Mouse (Mus musculus): ENCODE results near the gene BC005561. TPM values are rescaled to one million over a fixed set of nuclear protein-coding genes. Genes with fewer than 3 reads are reported as not detected.

The BC005561 gene
- total and polyA plus RNA-seq, 3 experiments = 1.8 to 4.0 (median 2.5) TPM

DNA sequence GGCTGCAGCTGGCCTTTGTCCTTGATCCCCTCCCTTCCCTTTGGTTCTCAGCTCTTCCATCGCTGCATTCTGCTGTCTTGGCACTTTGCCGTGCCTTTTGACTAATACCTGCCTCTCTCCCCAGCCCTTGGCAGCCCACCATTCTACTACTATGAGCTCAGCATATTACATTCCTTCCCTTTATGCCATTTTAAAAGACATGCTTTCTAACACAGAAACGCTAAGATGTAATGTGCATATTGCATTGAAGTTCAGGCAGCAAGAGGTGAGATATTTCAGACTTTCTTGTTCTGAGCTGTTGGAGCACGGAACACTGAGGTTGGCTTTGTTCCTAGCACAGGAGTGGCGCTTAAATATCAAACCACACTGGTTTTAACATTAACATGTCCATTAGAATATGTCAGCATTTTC, 37.2 kb upstream of the BC005561 start:
- Histone ChIP-seq H3K36me3 (replicated peaks in 1 of 2; ENCODE audit: control insufficient read depth in 1 of 2, insufficient read depth in 1 of 2, low read length in 1 of 2) (no peaks in the 10 kb centered on the region), H3K4me2 (ENCODE audit: insufficient read depth, low read depth, poor library complexity, severe bottlenecking) (no peak overlapping the region), H3K27ac (ENCODE audit: insufficient read depth, low read depth) (no peak overlapping the region), H3K9me3 (replicated peaks; ENCODE audit: low read length) (no peaks in the 10 kb centered on the region), H3K79me2 (replicated peaks; ENCODE audit: control insufficient read depth, extremely low read depth, insufficient read depth, poor library complexity, severe bottlenecking) (no peaks in the 10 kb centered on the region), H3K4me3 (replicated peaks in 1 of 3; ENCODE audit: low read depth in 2 of 3, low read length in 2 of 3, poor library complexity in 1 of 3) (no peak overlapping the region), H3K4me1 (ENCODE audit: control insufficient read depth in 1 of 2, insufficient read depth in 2 of 2) (no peaks in the 10 kb centered on the region), H3K9ac (ENCODE audit: insufficient read depth, low read depth) (no peak overlapping the region), H3K27me3 (replicated peaks) (no peaks in the 10 kb centered on the region)
- in situ Hi-C loops (cut with MboI; ENCODE audit: low pct_ligation_motif_present, low pct_unique_long_range_greater_than_20kb, low sequenced_read_pairs) = no loop called here
- DNase-seq (ENCODE audit: extremely low read depth) = no peak
- dilution Hi-C loops (cut with MboI; ENCODE audit: extremely low pct_ligation_motif_present, extremely low pct_unique_long_range_greater_than_20kb, low sequenced_read_pairs) = no loop called here
- TF ChIP-seq SMC3 (IDR thresholded peaks at IDR 0.05; ENCODE audit: low read depth, low read length) = no peak
- no peak for TF ChIP-seq MAX (IDR thresholded peaks at IDR 0.05; ENCODE audit: low read length)
- TF ChIP-seq JUN (IDR thresholded peaks at IDR 0.05; ENCODE audit: insufficient read depth, low read depth, low read length) = no peak
- TF ChIP-seq CHD1 (IDR thresholded peaks at IDR 0.05; ENCODE audit: low read depth, low read length) = no peak
- TF ChIP-seq MYC (IDR thresholded peaks at IDR 0.05; ENCODE audit: low read depth, low read length) = no peak
- no peak for TF ChIP-seq KAT2A (IDR thresholded peaks at IDR 0.05; ENCODE audit: insufficient replicate concordance, low read length)
- TF ChIP-seq MEF2A (IDR thresholded peaks at IDR 0.05; ENCODE audit: borderline replicate concordance, low read depth, low read length) = no peak
- TF ChIP-seq RCOR1 (conservative IDR thresholded peaks at IDR 0.05; ENCODE audit: low read depth, low read length) = no peak
- TF ChIP-seq NRF1 (IDR thresholded peaks at IDR 0.05; ENCODE audit: low read depth, low read length) = no peak
- no peak for TF ChIP-seq EP300 (IDR thresholded peaks at IDR 0.05; ENCODE audit: low read length)
- TF ChIP-seq SIN3A (IDR thresholded peaks at IDR 0.05; ENCODE audit: low read length) = no peak
- no peak for TF ChIP-seq TCF12 (IDR thresholded peaks at IDR 0.05; ENCODE audit: low read depth, low read length)
- TF ChIP-seq POLR2AphosphoS2 (IDR thresholded peaks at IDR 0.05; ENCODE audit: low read depth, low read length) = no peak
- TF ChIP-seq CTCF (conservative IDR thresholded peaks at IDR 0.05 in 1 of 2, IDR thresholded peaks at IDR 0.05 in 1 of 2; ENCODE audit: low read depth in 2 of 2, low read length in 2 of 2) = no peak
- TF ChIP-seq ZKSCAN1 (IDR thresholded peaks at IDR 0.05; ENCODE audit: borderline replicate concordance, low read depth, low read length) = no peak

DNA sequence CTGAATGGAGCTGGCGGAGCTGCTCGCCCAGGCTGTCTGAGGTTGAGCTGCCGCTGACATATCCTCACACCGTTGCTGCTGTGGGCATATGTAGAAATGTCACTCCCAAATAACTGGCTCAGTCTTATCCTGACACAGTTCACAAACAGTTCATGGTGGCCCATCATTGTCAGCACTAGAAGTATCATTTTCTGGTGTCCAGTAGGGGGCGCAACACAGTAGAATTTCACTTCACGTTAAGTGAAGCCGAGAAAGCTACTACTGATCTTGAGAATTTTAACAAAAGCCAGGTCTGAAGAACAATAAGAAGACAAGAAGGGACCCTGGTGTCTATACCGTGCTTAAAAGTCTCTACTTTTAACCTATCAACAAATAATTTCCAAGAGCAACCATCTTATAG, 35.8 kb upstream of the BC005561 start:
- peak; percentile 27 for DNase-seq (ENCODE audit: extremely low read depth)
- Histone ChIP-seq H3K9me3 (replicated peaks; ENCODE audit: low read length) (no peaks in the 10 kb centered on the region), H3K36me3 (replicated peaks in 1 of 2; ENCODE audit: control insufficient read depth in 1 of 2, insufficient read depth in 1 of 2, low read length in 1 of 2) (no peaks in the 10 kb centered on the region), H3K4me1 (ENCODE audit: control insufficient read depth in 1 of 2, insufficient read depth in 2 of 2) (no peaks in the 10 kb centered on the region), H3K4me3 (replicated peaks in 1 of 3; ENCODE audit: low read depth in 2 of 3, low read length in 2 of 3, poor library complexity in 1 of 3) (no peak overlapping the region), H3K27me3 (replicated peaks) (no peaks in the 10 kb centered on the region), H3K79me2 (replicated peaks; ENCODE audit: control insufficient read depth, extremely low read depth, insufficient read depth, poor library complexity, severe bottlenecking) (no peaks in the 10 kb centered on the region), H3K27ac (ENCODE audit: insufficient read depth, low read depth) (no peak overlapping the region), H3K9ac (ENCODE audit: insufficient read depth, low read depth) (no peak overlapping the region), H3K4me2 (ENCODE audit: insufficient read depth, low read depth, poor library complexity, severe bottlenecking) (no peak overlapping the region)
- TF ChIP-seq ZC3H11A (IDR thresholded peaks at IDR 0.05; ENCODE audit: low read depth, low read length) (no peak), BHLHE40 (IDR thresholded peaks at IDR 0.05; ENCODE audit: low read depth, low read length) (no peak), ZNF384 (IDR thresholded peaks at IDR 0.05; ENCODE audit: low read depth, low read length) (no peak), CTCF (conservative IDR thresholded peaks at IDR 0.05 in 1 of 2, IDR thresholded peaks at IDR 0.05 in 1 of 2; ENCODE audit: low read depth in 2 of 2, low read length in 2 of 2) (peak; percentile 47 to 58), EP300 (IDR thresholded peaks at IDR 0.05; ENCODE audit: low read length) (no peak), TBP (conservative IDR thresholded peaks at IDR 0.05; ENCODE audit: low read depth, low read length) (no peak), SMC3 (IDR thresholded peaks at IDR 0.05; ENCODE audit: low read depth, low read length) (peak; percentile 19; the same call in 1 of the 2 replicates), MAX (IDR thresholded peaks at IDR 0.05; ENCODE audit: low read length) (no peak), RAD21 (IDR thresholded peaks at IDR 0.05; ENCODE audit: low read depth, low read length) (peak; percentile 11), GABPA (IDR thresholded peaks at IDR 0.05; ENCODE audit: insufficient replicate concordance, low read depth, low read length) (no peak), MAZ (IDR thresholded peaks at IDR 0.05; ENCODE audit: low read depth, low read length) (no peak)
- dilution Hi-C loops (cut with MboI; ENCODE audit: extremely low pct_ligation_motif_present, extremely low pct_unique_long_range_greater_than_20kb, low sequenced_read_pairs) (no loop called here), in situ Hi-C loops (cut with MboI; ENCODE audit: low pct_ligation_motif_present, low pct_unique_long_range_greater_than_20kb, low sequenced_read_pairs) (no loop called here)

Data from CH12.LX (cell line).